Mouse (Mus musculus) forebrain, postnatal 0 days (tissue): ENCODE data around the gene Dnal4. TPM values are rescaled to one million over a fixed set of nuclear protein-coding genes. Genes with fewer than 3 reads are reported as not detected.

Experiments
- ATAC-seq: fragments of 200-750 bp; cut with Nextera tagmentation; 2 replicates; pipeline ENCODE4 v1.8.0; 2017; ENCODE audit warnings: mild to moderate bottlenecking, moderate library complexity
- DNase-seq: peaks from one replicate; pipeline ENCODE4 v3.0.0-alpha.2; 2015
- H3K27ac ChIP-seq: fragments of 300-500 bp; sonication (generic); 2 replicates; pipeline ENCODE4 v1.5.1; 2014; ENCODE audit warnings: low read depth, mild to moderate bottlenecking, antibody characterized with exemption, low read length, moderate library complexity, mixed read lengths
- H3K27me3 ChIP-seq: fragments of 300-500 bp; sonication (generic); 2 replicates; pipeline ENCODE4 v1.6.1; 2014; ENCODE audit warnings: mild to moderate bottlenecking, low read length, mixed read lengths; ENCODE audit not compliant: insufficient read depth
- H3K36me3 ChIP-seq: fragments of 300-500 bp; sonication (generic); 2 replicates; pipeline ENCODE4 v1.6.1; 2014; ENCODE audit warnings: mild to moderate bottlenecking, moderate library complexity; ENCODE audit not compliant: insufficient read depth
- H3K4me1 ChIP-seq: fragments of 300-500 bp; sonication (generic); 2 replicates; pipeline ENCODE4 v1.6.1; 2014; ENCODE audit warnings: antibody characterized with exemption; ENCODE audit not compliant: insufficient read depth
- H3K4me2 ChIP-seq: fragments of 300-500 bp; sonication (generic); 2 replicates; pipeline ENCODE4 v1.6.1; 2014; ENCODE audit warnings: low read depth, mild to moderate bottlenecking, moderate library complexity
- H3K4me3 ChIP-seq: fragments of 300-500 bp; sonication (generic); 2 replicates; pipeline ENCODE4 v1.5.1; 2014; ENCODE audit warnings: low read depth, low read length, mixed read lengths
- H3K9ac ChIP-seq: fragments of 300-500 bp; sonication (generic); 2 replicates; pipeline ENCODE4 v1.6.1; 2014; ENCODE audit warnings: mild to moderate bottlenecking
- H3K9me3 ChIP-seq: fragments of 300-500 bp; sonication (generic); 2 replicates; pipeline ENCODE4 v1.6.1; 2016; ENCODE audit warnings: low read length
- CTCF ChIP-seq: sonication (generic); IDR thresholded peaks from 2 replicates; pipeline ENCODE4 v1.5.1; 2016; ENCODE audit warnings: antibody characterized with exemption, control low read depth, low read depth
- WGBS: fragments of 180-500 bp; shearing (Covaris S2); extraction: QIAGEN DNeasy Blood & Tissue Kit; methylation state at CpG from one replicate; pipeline ENCODE4 v1.1.7; 2014; 5-methylcytosine and 5-hydroxymethylcytosine counted together
- polyA plus RNA-seq: library from polyadenylated mRNA; unstranded; fragments of >200 nt; fragmentation: Nextera tagmentation; extraction: Ambion mirVana; gene quantifications from 2 replicates; pipeline ENCODE4 v1.2.1, GENCODE M21; 2015
- total RNA-seq: library from RNA; depleted of rRNA; stranded (reverse); fragments of >200 nt; gene quantifications from 2 replicates; pipeline ENCODE4 v1.2.3, GENCODE M21; 2014

Gene Dnal4
- total and polyA plus RNA-seq, 2 experiments from 2014 or later, result 59.2 to 81.5 TPM

GRCm38 (mm10) chr15:79753873-79754272, 23.8 kb downstream of the Dnal4 start:
- ATAC-seq (no peak), DNase-seq (no peak)
- Histone ChIP-seq H3K9me3 (no peaks in the 10 kb centered on the region), H3K36me3 (no peaks in the 10 kb centered on the region), H3K27me3 (no peaks in the 10 kb centered on the region), H3K27ac (no peak overlapping the region), H3K4me3 (no peak overlapping the region), H3K4me1 (no peaks in the 10 kb centered on the region), H3K4me2 (no peak overlapping the region), H3K9ac (no peak overlapping the region)
- no peak for TF ChIP-seq CTCF
- WGBS, result 59% methylated on average over 4 of the region's 4 CpGs

GRCm38 (mm10) chr15:79753420-79753752, 24.3 kb downstream of the Dnal4 start:
- no peak for TF ChIP-seq CTCF
- WGBS, result 92% methylated on average over 3 of the region's 3 CpGs

GRCm38 (mm10) chr15:79752742-79753419, 24.8 kb downstream of the Dnal4 start:
- peak; percentile 70; the same call in 1 of the 2 replicates for ATAC-seq
- no peaks in the 10 kb centered on the region for H3K4me1 ChIP-seq
- 22% methylated on average over 11 of the region's 11 CpGs for WGBS
- no peaks in the 10 kb centered on the region for H3K27me3 ChIP-seq
- DNase-seq, result peak; percentile 81
- H3K4me2 ChIP-seq, result no peak overlapping the region
- H3K9me3 ChIP-seq, result no peaks in the 10 kb centered on the region
- no peak overlapping the region for H3K4me3 ChIP-seq
- no peak overlapping the region for H3K27ac ChIP-seq
- TF ChIP-seq CTCF, result peak; percentile 100
- H3K9ac ChIP-seq, result no peak overlapping the region
- H3K36me3 ChIP-seq, result no peaks in the 10 kb centered on the region

More at GRCm38 (mm10) chr15:79753420-79753752, 24.3 kb downstream of the Dnal4 start:
- H3K4me1 ChIP-seq, result no peaks in the 10 kb centered on the region
- DNase-seq (no peak), ATAC-seq (peak; percentile 3; the same call in 1 of the 2 replicates)
- no peak overlapping the region for H3K4me3 ChIP-seq
- no peaks in the 10 kb centered on the region for H3K36me3 ChIP-seq
- H3K9ac ChIP-seq, result no peak overlapping the region
- no peak overlapping the region for H3K4me2 ChIP-seq
- no peaks in the 10 kb centered on the region for H3K27me3 ChIP-seq
- H3K27ac ChIP-seq, result no peak overlapping the region
- H3K9me3 ChIP-seq, result no peaks in the 10 kb centered on the region

GRCm38 (mm10) chr15:79751772-79752171, 25.9 kb downstream of the Dnal4 start:
- 81% methylated on average over 17 of the region's 17 CpGs for WGBS

DNA sequence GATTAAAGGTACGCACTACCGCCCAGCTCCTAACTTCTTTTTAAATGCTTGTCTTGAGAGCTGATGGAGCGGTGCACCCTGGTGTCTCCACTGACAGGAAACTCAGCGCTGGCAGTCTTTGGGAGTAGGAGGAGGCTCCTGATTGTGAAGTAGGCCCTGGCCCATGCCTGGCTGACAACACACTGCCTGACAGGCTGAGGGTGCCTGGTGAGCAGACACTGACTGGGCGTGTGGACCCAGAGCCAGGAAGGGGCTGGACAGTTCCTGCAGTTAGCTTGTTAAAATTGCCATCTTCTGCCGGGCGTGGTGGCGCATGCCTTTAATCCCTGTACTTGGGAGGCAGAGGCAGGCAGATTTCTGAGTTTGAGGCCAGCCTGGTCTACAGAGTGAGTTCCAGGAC, 27.4 kb downstream of the Dnal4 start:
- Histone ChIP-seq H3K9me3 (no peaks in the 10 kb centered on the region), H3K4me2 (no peak overlapping the region), H3K36me3 (no peaks in the 10 kb centered on the region), H3K4me3 (no peak overlapping the region), H3K27me3 (no peaks in the 10 kb centered on the region), H3K4me1 (no peaks in the 10 kb centered on the region), H3K27ac (no peak overlapping the region), H3K9ac (no peak overlapping the region)
- ATAC-seq, result no peak
- no peak for DNase-seq
- WGBS, result 90% methylated on average over 8 of the region's 8 CpGs
- TF ChIP-seq CTCF, result no peak

More at GRCm38 (mm10) chr15:79751772-79752171, 25.9 kb downstream of the Dnal4 start:
- TF ChIP-seq CTCF, result no peak
- no peaks in the 10 kb centered on the region for H3K36me3 ChIP-seq
- no peaks in the 10 kb centered on the region for H3K4me1 ChIP-seq
- H3K9me3 ChIP-seq, result no peaks in the 10 kb centered on the region
- no peak overlapping the region for H3K4me3 ChIP-seq
- no peak overlapping the region for H3K4me2 ChIP-seq
- ATAC-seq (no peak), DNase-seq (no peak)
- H3K9ac ChIP-seq, result no peak overlapping the region
- no peak overlapping the region for H3K27ac ChIP-seq
- no peaks in the 10 kb centered on the region for H3K27me3 ChIP-seq

- no peaks in the 10 kb centered on the region for H3K9me3 ChIP-seq
- no peaks in the 10 kb centered on the region for H3K36me3 ChIP-seq
- ATAC-seq, result no peak
Observed at GRCm38 (mm10) chr15:79749162-79749561, 28.5 kb downstream of the Dnal4 start.

GRCm38 (mm10) chr15:79747998-79748397, 29.7 kb downstream of the Dnal4 start:
- H3K27ac ChIP-seq, result no peak overlapping the region
- no peaks in the 10 kb centered on the region for H3K9me3 ChIP-seq
- 54% methylated on average over 11 of the region's 11 CpGs for WGBS
- no peaks in the 10 kb centered on the region for H3K36me3 ChIP-seq
- no peak overlapping the region for H3K4me2 ChIP-seq
- no peaks in the 10 kb centered on the region for H3K27me3 ChIP-seq
- peak; percentile 69 for TF ChIP-seq CTCF
- peak; percentile 53 for ATAC-seq
- peak; percentile 48 for DNase-seq
- 0 out of 2 replicates have a peak, but pooled peaks cover under 1% of the 10 kb centered on the region for H3K4me1 ChIP-seq
- H3K9ac ChIP-seq, result no peak overlapping the region
- H3K4me3 ChIP-seq, result no peak overlapping the region

More at GRCm38 (mm10) chr15:79749162-79749561, 28.5 kb downstream of the Dnal4 start:
- no peak for TF ChIP-seq CTCF
- H3K27me3 ChIP-seq, result no peaks in the 10 kb centered on the region
- no peak overlapping the region for H3K27ac ChIP-seq
- no peak overlapping the region for H3K4me2 ChIP-seq
- 93% methylated on average over 7 of the region's 7 CpGs for WGBS
- no peak overlapping the region for H3K4me3 ChIP-seq
- no peak for DNase-seq
- H3K9ac ChIP-seq, result no peak overlapping the region
- no peaks in the 10 kb centered on the region for H3K4me1 ChIP-seq
